Mouse (Mus musculus) erythroblast, embryonic 14.5 days (primary cell): ENCODE results near the gene Ppm1h.

Experiments used
- GATA1 ChIP-seq: IDR thresholded peaks from 2 replicates; pipeline ENCODE4 v1.6.1; 2012; ENCODE audit warnings: low read length, inconsistent platforms, mixed read lengths
- TAL1 ChIP-seq: IDR thresholded peaks from 3 replicates; pipeline ENCODE4 v1.6.1; 2012; ENCODE audit warnings: low read length, inconsistent platforms, mixed read lengths

GRCm38 (mm10) chr10:122768204-122768892 lies 89.8 kb downstream of the Ppm1h start:
- no peak for TF ChIP-seq GATA1
- no peak for TF ChIP-seq TAL1
